Comparison of ENCODE assay signal across 19 mouse cellular contexts in genomic region chr19:6324751-6325150, GRCm38 (mm10). TPM values are rescaled to one million over a fixed set of nuclear protein-coding genes. Genes with fewer than 3 reads are reported as not detected.
DNase-seq lines count a peak whose midpoint lies in the region; ATAC-seq lines count a peak whose summit lies in the region.
"Had no signal": no experiment of that assay in that cellular context is flagged by ENCODE, and none has a peak within 500 bp of the region (broad histone marks: within the 10 kb centered on the region; RNA-seq: fewer than 3 reads in every experiment).

No protein-coding gene starts in this region.

- peak overlapping the region; percentile 30; the same call in 1 of the 2 replicates for H3K27ac ChIP-seq in embryonic facial prominence, embryonic 10.5 days (replicated peaks)
- H3K27ac ChIP-seq: embryonic facial prominence, embryonic 13.5 days; embryonic facial prominence, embryonic 15.5 days; forebrain, embryonic 10.5 days; forebrain, embryonic 12.5 days had no signal

- 83% methylated on average over 9 of the region's 9 CpGs for WGBS in embryonic facial prominence, embryonic 10.5 days

- peaks cover 32% of the 10 kb centered on the region for H3K36me3 ChIP-seq in embryonic facial prominence, embryonic 10.5 days (replicated peaks)
- H3K36me3 ChIP-seq: forebrain, embryonic 12.5 days had no signal

- H3K4me3 ChIP-seq in embryonic facial prominence, embryonic 10.5 days, result no peak overlapping the region
- H3K4me3 ChIP-seq: embryonic facial prominence, embryonic 13.5 days; embryonic facial prominence, embryonic 15.5 days; erythroblast, embryonic 14.5 days; forebrain, embryonic 10.5 days; forebrain, embryonic 12.5 days had no signal

- H3K4me1 ChIP-seq in embryonic facial prominence, embryonic 10.5 days, result no peaks in the 10 kb centered on the region; the same call in 1 of the 2 replicates
- H3K4me1 ChIP-seq: embryonic facial prominence, embryonic 13.5 days; forebrain, embryonic 10.5 days; forebrain, embryonic 12.5 days had no signal

- peak; percentile 68 for DNase-seq in adrenal gland, adult 2 months
- DNase-seq in adrenal gland, postnatal 25 days, result no peak
- peak; percentile 77 for DNase-seq in adrenal gland, postnatal 14 days
- no peak for DNase-seq in adrenal gland, adult 18-20 months (ENCODE audit: low spot score in 2 of 2)
- peak; percentile 55 to 58 for DNase-seq in adrenal gland, postnatal 36 days
- no peak for DNase-seq in embryonic facial prominence, embryonic 10.5 days (ENCODE audit: low spot score)
- DNase-seq: cerebellum, adult 11-12 months; cerebellum, adult 2 months; cerebellum, adult 9-10 months; cerebellum, postnatal 10 days; cerebellum, postnatal 25 days had no signal

- no peak for ATAC-seq in frontal cortex, adult (ENCODE audit: low TSS enrichment)
- ATAC-seq: forebrain, embryonic 14.5 days; forebrain, embryonic 16.5 days had no signal

- no peaks in the 10 kb centered on the region for H3K27me3 ChIP-seq in embryonic facial prominence, embryonic 10.5 days (replicated peaks; ENCODE audit: low read depth, poor library complexity, severe bottlenecking)
- H3K27me3 ChIP-seq: embryonic facial prominence, embryonic 13.5 days; embryonic facial prominence, embryonic 15.5 days; forebrain, embryonic 12.5 days had no signal

- H3K9me3 ChIP-seq in embryonic facial prominence, embryonic 10.5 days, result no peaks in the 10 kb centered on the region
- H3K9me3 ChIP-seq: embryonic facial prominence, embryonic 13.5 days; embryonic facial prominence, embryonic 15.5 days; forebrain, embryonic 10.5 days; forebrain, embryonic 12.5 days had no signal

RNA-seq across cellular contexts. Expression of gene Men1, which starts 10.0 kb away (rescaled TPM):
- 10 to 100 TPM; 54.6 to 54.8 TPM for total RNA-seq in adrenal gland, adult 2 months (2021)
- polyA plus RNA-seq in adrenal gland, adult 2 months (2012; rRNA removed), result 71.1 and 71.2 TPM in 2 replicates
- total RNA-seq in adrenal gland, postnatal 25 days (2021), result 60.1 and 69.7 TPM in 2 replicates
- total RNA-seq in adrenal gland, postnatal 14 days (2021), result 35.4 and 42.6 TPM in 2 replicates
- 10 to 100 TPM; 48.2 to 54.2 TPM for total RNA-seq in adrenal gland, adult 18-20 months (2021)
- total RNA-seq in adrenal gland, postnatal 36 days (2021), result 10 to 100 TPM; 48.7 to 56.3 TPM
- 122 and 130 TPM in 2 replicates for polyA plus RNA-seq in embryonic facial prominence, embryonic 10.5 days (2016; fragmentation: Nextera tagmentation; extraction: Ambion mirVana)

RNA-seq across cellular contexts. Expression of gene Map4k2, which starts 16.2 kb away (rescaled TPM):
- 10 to 100 TPM; 36.1 to 38.5 TPM for total RNA-seq in adrenal gland, adult 2 months (2021)
- 150 and 161 TPM in 2 replicates for polyA plus RNA-seq in adrenal gland, adult 2 months (2012; rRNA removed)
- 44.7 and 56.3 TPM in 2 replicates for total RNA-seq in adrenal gland, postnatal 25 days (2021)
- 39.6 and 70.3 TPM in 2 replicates for total RNA-seq in adrenal gland, postnatal 14 days (2021)
- 10 to 100 TPM; 31.1 to 40.1 TPM for total RNA-seq in adrenal gland, adult 18-20 months (2021)
- total RNA-seq in adrenal gland, postnatal 36 days (2021), result 10 to 100 TPM; 29.9 to 32.2 TPM
- 11.0 and 14.0 TPM in 2 replicates for polyA plus RNA-seq in embryonic facial prominence, embryonic 10.5 days (2016; fragmentation: Nextera tagmentation; extraction: Ambion mirVana)

RNA-seq across cellular contexts. Expression of gene Cdc42bpg, which starts 18.5 kb away (rescaled TPM):
- 10 to 100 TPM; 14.4 to 24.6 TPM for total RNA-seq in adrenal gland, adult 2 months (2021)
- 23.7 and 26.6 TPM in 2 replicates for polyA plus RNA-seq in adrenal gland, adult 2 months (2012; rRNA removed)
- total RNA-seq in adrenal gland, postnatal 25 days (2021), result 22.8 and 34.2 TPM in 2 replicates
- 9.9 and 11.5 TPM in 2 replicates for total RNA-seq in adrenal gland, postnatal 14 days (2021)
- 10 to 100 TPM; 15.1 to 19.3 TPM for total RNA-seq in adrenal gland, adult 18-20 months (2021)
- total RNA-seq in adrenal gland, postnatal 36 days (2021), result 10 to 100 TPM; 22.6 to 23.5 TPM
- 0.12 and 0.39 TPM in 2 replicates for polyA plus RNA-seq in embryonic facial prominence, embryonic 10.5 days (2016; fragmentation: Nextera tagmentation; extraction: Ambion mirVana)

RNA-seq across cellular contexts. Expression of gene Sf1, which starts 38.7 kb away (rescaled TPM):
- 100 to 1,000 TPM; 141 to 286 TPM for total RNA-seq in adrenal gland, adult 2 months (2021)
- polyA plus RNA-seq in adrenal gland, adult 2 months (2012; rRNA removed), result 346 and 350 TPM in 2 replicates
- 211 and 245 TPM in 2 replicates for total RNA-seq in adrenal gland, postnatal 25 days (2021)
- 210 and 223 TPM in 2 replicates for total RNA-seq in adrenal gland, postnatal 14 days (2021)
- 100 to 1,000 TPM; 233 to 277 TPM for total RNA-seq in adrenal gland, adult 18-20 months (2021)
- 100 to 1,000 TPM; 169 to 224 TPM for total RNA-seq in adrenal gland, postnatal 36 days (2021)
- polyA plus RNA-seq in embryonic facial prominence, embryonic 10.5 days (2016; fragmentation: Nextera tagmentation; extraction: Ambion mirVana), result 185 and 205 TPM in 2 replicates

RNA-seq across cellular contexts. Expression of gene Ehd1, which starts 48.2 kb away (rescaled TPM):
- total RNA-seq in adrenal gland, adult 2 months (2021), result 100 to 1,000 TPM; 129 to 133 TPM
- polyA plus RNA-seq in adrenal gland, adult 2 months (2012; rRNA removed), result 470 and 474 TPM in 2 replicates
- 101 and 126 TPM in 2 replicates for total RNA-seq in adrenal gland, postnatal 25 days (2021)
- 116 and 118 TPM in 2 replicates for total RNA-seq in adrenal gland, postnatal 14 days (2021)
- 100 to 1,000 TPM; 112 to 157 TPM for total RNA-seq in adrenal gland, adult 18-20 months (2021)
- total RNA-seq in adrenal gland, postnatal 36 days (2021), result 100 to 1,000 TPM; 119 to 188 TPM
- 81.8 and 83.5 TPM in 2 replicates for polyA plus RNA-seq in embryonic facial prominence, embryonic 10.5 days (2016; fragmentation: Nextera tagmentation; extraction: Ambion mirVana)

Comparison
In these comparisons a context has a peak if more than half of its experiments do, and no peak if none do; other contexts are left out.
1. DNase-seq: peak in adrenal gland, adult 2 months (single experiment), adrenal gland, postnatal 14 days (single experiment) and adrenal gland, postnatal 36 days (2 of 2); none in adrenal gland, postnatal 25 days (single experiment), adrenal gland, adult 18-20 months (0 of 2) and embryonic facial prominence, embryonic 10.5 days (single experiment).